Mouse (Mus musculus) myocyte (in vitro differentiated cells): ENCODE measurements around the gene Nos1ap. TPM values are rescaled to one million over a fixed set of nuclear protein-coding genes. Genes with fewer than 3 reads are reported as not detected.

Experiments
- H3K27me3 ChIP-seq: one replicate; pipeline ENCODE4 v1.6.1; 2011; ENCODE audit not compliant: control insufficient read depth, insufficient read depth, insufficient read length
- H3K36me3 ChIP-seq: one replicate; pipeline ENCODE4 v1.6.1; 2011; ENCODE audit not compliant: control insufficient read depth, insufficient read depth
- H3K4me2 ChIP-seq: one replicate; pipeline ENCODE4 v1.6.1; 2011; ENCODE audit warnings: low read depth, control low read depth
- H3K4me3 ChIP-seq: one replicate; pipeline ENCODE4 v1.5.1; 2011; ENCODE audit warnings: mild to moderate bottlenecking, control low read depth, moderate library complexity
- H3K79me2 ChIP-seq: one replicate; pipeline ENCODE4 v1.6.1; 2011; ENCODE audit not compliant: control insufficient read depth, insufficient read depth
- H3ac ChIP-seq: one replicate; pipeline ENCODE4 v1.6.1; 2011; ENCODE audit not compliant: control insufficient read depth, insufficient read length
- CEBPB ChIP-seq: IDR thresholded peaks from 2 replicates; pipeline ENCODE4 v1.6.1; 2011; ENCODE audit warnings: mild to moderate bottlenecking, moderate library complexity; ENCODE audit not compliant: poor library complexity, insufficient read depth, severe bottlenecking
- E2F4 ChIP-seq: IDR thresholded peaks from one replicate; pipeline ENCODE4 v1.6.1; 2011; ENCODE audit warnings: mild to moderate bottlenecking, control low read depth, moderate library complexity; ENCODE audit not compliant: insufficient read depth
- MAX ChIP-seq: IDR thresholded peaks from one replicate; pipeline ENCODE4 v1.6.1; 2011; ENCODE audit warnings: low read depth, mild to moderate bottlenecking, control low read depth
- MYOD1 ChIP-seq, 3 experiments: IDR thresholded peaks; one replicate each; pipeline ENCODE4 v1.6.1; 2011; ENCODE audit warnings: control low read depth in 2 of 3, low read depth in 2 of 3, mild to moderate bottlenecking in 2 of 3, moderate library complexity in 1 of 3; ENCODE audit not compliant: insufficient read length in 2 of 3, control insufficient read depth in 1 of 3
- MYOG ChIP-seq, 3 experiments: IDR thresholded peaks; one replicate each; pipeline ENCODE4 v1.6.1; 2011; ENCODE audit warnings: control low read depth in 2 of 3, low read depth in 2 of 3, mild to moderate bottlenecking in 2 of 3; ENCODE audit not compliant: insufficient read length in 2 of 3, control insufficient read depth in 1 of 3, insufficient read depth in 1 of 3
- POLR2A ChIP-seq: IDR thresholded peaks from one replicate; pipeline ENCODE4 v1.6.1; 2011; ENCODE audit warnings: low read depth, mild to moderate bottlenecking, control low read depth, moderate library complexity; ENCODE audit not compliant: insufficient read length
- POLR2AphosphoS2 ChIP-seq: IDR thresholded peaks from one replicate; pipeline ENCODE4 v1.6.1; 2011; ENCODE audit warnings: low read depth, control low read depth; ENCODE audit not compliant: insufficient read length
- REST ChIP-seq: IDR thresholded peaks from one replicate; pipeline ENCODE4 v1.6.1; 2011; ENCODE audit warnings: mild to moderate bottlenecking, control low read depth, moderate library complexity; ENCODE audit not compliant: insufficient read depth, insufficient read length
- SRF ChIP-seq: IDR thresholded peaks from one replicate; pipeline ENCODE4 v1.6.1; 2011; ENCODE audit warnings: low read depth; ENCODE audit not compliant: control insufficient read depth, insufficient read length
- TCF12 ChIP-seq: IDR thresholded peaks from one replicate; pipeline ENCODE4 v1.6.1; 2011; ENCODE audit warnings: mild to moderate bottlenecking, control low read depth; ENCODE audit not compliant: poor library complexity, insufficient read depth, severe bottlenecking
- TCF3 ChIP-seq: IDR thresholded peaks from one replicate; pipeline ENCODE4 v1.6.1; 2011; ENCODE audit warnings: low read depth, control low read depth; ENCODE audit not compliant: insufficient read length
- USF1 ChIP-seq: IDR thresholded peaks from one replicate; pipeline ENCODE4 v1.6.1; 2011; ENCODE audit warnings: low read depth, mild to moderate bottlenecking, control low read depth, moderate library complexity
- polyA plus RNA-seq: library from polyadenylated mRNA; unstranded; fragments of >200 nt; fragmentation: generic; extraction: Trizol; gene quantifications from one replicate; pipeline ENCODE4 v1.2.1, GENCODE M21; 2012; ENCODE audit warnings: missing spikeins

Gene Nos1ap
- polyA plus RNA-seq, 1 experiment, result 0.14 TPM

- Histone ChIP-seq H3K36me3 (no peaks in the 10 kb centered on the region), H3K79me2 (no peaks in the 10 kb centered on the region), H3K4me2 (no peak overlapping the region), H3K4me3 (no peak overlapping the region), H3ac (no peak overlapping the region), H3K27me3 (no peaks in the 10 kb centered on the region)
- no peak for TF ChIP-seq SRF
- TF ChIP-seq POLR2A, result no peak
- TF ChIP-seq MAX, result no peak
- TF ChIP-seq TCF12, result no peak
- TF ChIP-seq E2F4, result no peak
- no peak for TF ChIP-seq MYOG (IDR thresholded peaks at IDR 0.05; ENCODE audit: control insufficient read depth in 1 of 3, insufficient read depth in 1 of 3, insufficient read length in 2 of 3, low read depth in 2 of 3)
- no peak for TF ChIP-seq CEBPB
- no peak for TF ChIP-seq MYOD1 (IDR thresholded peaks at IDR 0.05; ENCODE audit: control insufficient read depth in 1 of 3, insufficient read length in 2 of 3, low read depth in 2 of 3)
- TF ChIP-seq REST, result no peak
These were observed 249.7 kb downstream of the Nos1ap start for GRCm38 (mm10) chr1:170339943-170340342.

- Histone ChIP-seq H3K4me2 (no peak overlapping the region), H3K27me3 (peaks cover 9% of the 10 kb centered on the region), H3ac (no peak overlapping the region), H3K36me3 (no peaks in the 10 kb centered on the region), H3K4me3 (no peak overlapping the region), H3K79me2 (no peaks in the 10 kb centered on the region)
- TF ChIP-seq CEBPB, result no peak
- no peak for TF ChIP-seq E2F4
- no peak for TF ChIP-seq SRF
- TF ChIP-seq MAX, result no peak
- TF ChIP-seq TCF3, result no peak
- TF ChIP-seq REST, result no peak
- TF ChIP-seq POLR2AphosphoS2, result no peak
- TF ChIP-seq USF1, result no peak
- no peak for TF ChIP-seq POLR2A
- TF ChIP-seq MYOD1 (IDR thresholded peaks at IDR 0.05; ENCODE audit: control insufficient read depth in 1 of 3, insufficient read length in 2 of 3, low read depth in 2 of 3), result no peak
- TF ChIP-seq MYOG (IDR thresholded peaks at IDR 0.05; ENCODE audit: control insufficient read depth in 1 of 3, insufficient read depth in 1 of 3, insufficient read length in 2 of 3, low read depth in 2 of 3), result no peak
- no peak for TF ChIP-seq TCF12
These were observed 256.9 kb downstream of the Nos1ap start for GRCm38 (mm10) chr1:170332775-170333174.

- no peak overlapping the region for H3ac ChIP-seq
- TF ChIP-seq SRF (no peak), E2F4 (no peak), TCF3 (no peak), MYOD1 (IDR thresholded peaks at IDR 0.05; ENCODE audit: control insufficient read depth in 1 of 3, insufficient read length in 2 of 3, low read depth in 2 of 3) (no peak), POLR2A (no peak), POLR2AphosphoS2 (no peak), CEBPB (no peak), TCF12 (no peak), MYOG (IDR thresholded peaks at IDR 0.05; ENCODE audit: control insufficient read depth in 1 of 3, insufficient read depth in 1 of 3, insufficient read length in 2 of 3, low read depth in 2 of 3) (no peak), MAX (no peak), USF1 (no peak), REST (no peak)
- H3K4me3 ChIP-seq, result no peak overlapping the region
- H3K36me3 ChIP-seq, result no peaks in the 10 kb centered on the region
- H3K79me2 ChIP-seq, result no peaks in the 10 kb centered on the region
- no peak overlapping the region for H3K4me2 ChIP-seq
- peaks cover 16% of the 10 kb centered on the region for H3K27me3 ChIP-seq
These were observed 257.7 kb downstream of the Nos1ap start for GRCm38 (mm10) chr1:170331926-170332325.

GRCm38 (mm10) chr1:170325277-170325676 lies 264.4 kb downstream of the Nos1ap start:
- no peaks in the 10 kb centered on the region for H3K36me3 ChIP-seq
- no peak overlapping the region for H3K4me3 ChIP-seq
- H3K79me2 ChIP-seq, result no peaks in the 10 kb centered on the region
- H3K27me3 ChIP-seq, result peaks cover 35% of the 10 kb centered on the region
- TF ChIP-seq POLR2AphosphoS2 (no peak), USF1 (no peak), MAX (no peak), CEBPB (no peak), MYOG (IDR thresholded peaks at IDR 0.05; ENCODE audit: control insufficient read depth in 1 of 3, insufficient read depth in 1 of 3, insufficient read length in 2 of 3, low read depth in 2 of 3) (no peak), SRF (no peak), POLR2A (no peak), REST (no peak), TCF3 (no peak), MYOD1 (IDR thresholded peaks at IDR 0.05; ENCODE audit: control insufficient read depth in 1 of 3, insufficient read length in 2 of 3, low read depth in 2 of 3) (no peak)
- H3K4me2 ChIP-seq, result no peak overlapping the region
- no peak overlapping the region for H3ac ChIP-seq

GRCm38 (mm10) chr1:170324312-170324711 lies 265.3 kb downstream of the Nos1ap start:
- H3K79me2 ChIP-seq, result no peaks in the 10 kb centered on the region
- H3K4me2 ChIP-seq, result no peak overlapping the region
- TF ChIP-seq SRF (no peak), CEBPB (no peak), TCF12 (no peak), MYOG (IDR thresholded peaks at IDR 0.05; ENCODE audit: control insufficient read depth in 1 of 3, insufficient read depth in 1 of 3, insufficient read length in 2 of 3, low read depth in 2 of 3) (no peak), E2F4 (no peak), USF1 (no peak), POLR2AphosphoS2 (no peak), MYOD1 (IDR thresholded peaks at IDR 0.05; ENCODE audit: control insufficient read depth in 1 of 3, insufficient read length in 2 of 3, low read depth in 2 of 3) (no peak)

More at GRCm38 (mm10) chr1:170324312-170324711, 265.3 kb downstream of the Nos1ap start:
- H3K27me3 ChIP-seq, result peaks cover 35% of the 10 kb centered on the region
- H3K36me3 ChIP-seq, result no peaks in the 10 kb centered on the region
- H3ac ChIP-seq, result no peak overlapping the region
- H3K4me3 ChIP-seq, result no peak overlapping the region
